Mouse (Mus musculus) liver, postnatal 0 days (tissue): ENCODE measurements around the gene Spsb1. TPM values are rescaled to one million over a fixed set of nuclear protein-coding genes. Genes with fewer than 3 reads are reported as not detected.

Experiments
- ATAC-seq: fragments of 200-750 bp; cut with Nextera tagmentation; 2 replicates; pipeline ENCODE4 v1.8.0; 2017; ENCODE audit warnings: mild to moderate bottlenecking, moderate library complexity
- DNase-seq: peaks from one replicate; pipeline ENCODE4 v3.0.0-alpha.2; 2016
- H3K27ac ChIP-seq: fragments of 300-500 bp; sonication (generic); 2 replicates; pipeline ENCODE4 v1.5.1; 2014; ENCODE audit warnings: antibody characterized with exemption, moderate library complexity, mild to moderate bottlenecking, low read depth
- H3K27me3 ChIP-seq: fragments of 300-500 bp; sonication (generic); 2 replicates; pipeline ENCODE4 v1.6.1; 2014; ENCODE audit warnings: low read length, control low read depth, mixed read lengths; ENCODE audit not compliant: insufficient read depth
- H3K36me3 ChIP-seq: fragments of 300-500 bp; sonication (generic); replicated peaks from 2 replicates; pipeline ENCODE4 v1.6.1; 2014; ENCODE audit warnings: mild to moderate bottlenecking, control low read depth, low read length, moderate library complexity, mixed read lengths; ENCODE audit not compliant: insufficient read depth
- H3K4me1 ChIP-seq: fragments of 300-500 bp; sonication (generic); 2 replicates; pipeline ENCODE4 v1.6.1; 2014; ENCODE audit warnings: antibody characterized with exemption, mild to moderate bottlenecking, control low read depth; ENCODE audit not compliant: insufficient read depth
- H3K4me2 ChIP-seq: fragments of 300-500 bp; sonication (generic); 2 replicates; pipeline ENCODE4 v1.6.1; 2014; ENCODE audit warnings: low read depth, mild to moderate bottlenecking, low read length, moderate library complexity, mixed read lengths
- H3K4me3 ChIP-seq: fragments of 300-500 bp; sonication (generic); 2 replicates; pipeline ENCODE4 v1.5.1; 2014; ENCODE audit warnings: low read depth, low read length
- H3K9ac ChIP-seq: fragments of 300-500 bp; sonication (generic); replicated peaks from 2 replicates; pipeline ENCODE4 v1.6.1; 2014; ENCODE audit warnings: mild to moderate bottlenecking, moderate library complexity
- H3K9me3 ChIP-seq: fragments of 300-500 bp; sonication (generic); 2 replicates; pipeline ENCODE4 v1.6.1; 2016; ENCODE audit warnings: mild to moderate bottlenecking, control low read depth, low read length, mixed read lengths
- CTCF ChIP-seq: sonication (generic); IDR thresholded peaks from 2 replicates; pipeline ENCODE4 v1.5.1; 2016; ENCODE audit warnings: antibody characterized with exemption, low read depth
- EP300 ChIP-seq: IDR thresholded peaks from 2 replicates; pipeline ENCODE4 v1.6.1; 2016; ENCODE audit warnings: antibody characterized with exemption, low read depth, mild to moderate bottlenecking
- WGBS: fragments of 180-500 bp; shearing (Covaris S2); extraction: QIAGEN DNeasy Blood & Tissue Kit; methylation state at CpG from one replicate; pipeline ENCODE4 v1.1.7; 2014; ENCODE audit not compliant: insufficient replicate concordance; 5-methylcytosine and 5-hydroxymethylcytosine counted together
- polyA plus RNA-seq: library from polyadenylated mRNA; unstranded; fragments of >200 nt; fragmentation: Nextera tagmentation; extraction: Ambion mirVana; gene quantifications from 2 replicates; pipeline ENCODE4 v1.2.1, GENCODE M21; 2015

The Spsb1 gene
- polyA plus RNA-seq, 1 experiment from 2014 or later, result 1.7 TPM

- ATAC-seq, result no peak
- no peak for TF ChIP-seq CTCF
- 62% methylated on average over 8 of the region's 8 CpGs for WGBS
Measured at GRCm38 (mm10) chr4:149875986-149876501, 78.8 kb downstream of the Spsb1 start.

GRCm38 (mm10) chr4:149875296-149875695, 79.5 kb downstream of the Spsb1 start:
- Histone ChIP-seq H3K9ac (no peak overlapping the region), H3K9me3 (0 out of 2 replicates have a peak, but pooled peaks cover 2% of the 10 kb centered on the region), H3K27me3 (no peaks in the 10 kb centered on the region), H3K4me3 (no peak overlapping the region), H3K36me3 (no peaks in the 10 kb centered on the region), H3K27ac (no peak overlapping the region), H3K4me1 (peaks cover 2% of the 10 kb centered on the region; the same call in 1 of the 2 replicates), H3K4me2 (no peak overlapping the region)
- DNase-seq (no peak), ATAC-seq (peak; percentile 61)
- 28% methylated on average over 6 of the region's 6 CpGs for WGBS
- no peak for TF ChIP-seq CTCF
- TF ChIP-seq EP300, result no peak

More at GRCm38 (mm10) chr4:149875986-149876501, 78.8 kb downstream of the Spsb1 start:
- H3K9ac ChIP-seq, result no peak overlapping the region
- H3K27ac ChIP-seq, result no peak overlapping the region
- peaks cover 2% of the 10 kb centered on the region; the same call in 1 of the 2 replicates for H3K4me1 ChIP-seq
- no peak for DNase-seq
- H3K4me3 ChIP-seq, result no peak overlapping the region
- H3K9me3 ChIP-seq, result no peaks in the 10 kb centered on the region
- H3K4me2 ChIP-seq, result no peak overlapping the region
- H3K27me3 ChIP-seq, result no peaks in the 10 kb centered on the region
- no peaks in the 10 kb centered on the region for H3K36me3 ChIP-seq

DNA sequence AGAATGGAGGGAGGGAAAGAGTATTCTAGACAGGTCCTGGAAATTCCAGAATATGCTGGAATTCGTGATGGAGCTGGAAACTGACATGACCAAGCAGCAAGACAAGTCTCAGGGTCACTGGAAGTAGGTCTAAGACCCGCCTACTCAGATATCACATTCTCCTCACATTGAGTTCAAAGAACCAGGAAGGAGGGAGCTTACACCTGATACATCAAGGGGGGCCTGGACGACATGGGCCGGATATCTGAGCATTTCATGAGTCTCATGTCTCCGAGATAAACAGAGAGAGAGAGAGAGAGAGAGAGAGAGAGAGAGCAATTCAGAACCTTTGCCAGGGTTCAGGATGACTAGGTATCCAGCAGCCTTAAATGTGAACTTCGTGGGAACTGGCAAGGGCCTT, 82.6 kb downstream of the Spsb1 start:
- peaks cover 2% of the 10 kb centered on the region; the same call in 1 of the 2 replicates for H3K4me1 ChIP-seq
- no peak for TF ChIP-seq CTCF
- no peak for TF ChIP-seq EP300
- ATAC-seq (no peak), DNase-seq (no peak)
- WGBS, result 62% methylated on average over 6 of the region's 6 CpGs
- no peak overlapping the region for H3K4me2 ChIP-seq
- no peaks in the 10 kb centered on the region for H3K27me3 ChIP-seq
- H3K9me3 ChIP-seq, result 0 out of 2 replicates have a peak, but pooled peaks cover 2% of the 10 kb centered on the region
- H3K9ac ChIP-seq, result no peak overlapping the region
- H3K27ac ChIP-seq, result no peak overlapping the region
- H3K4me3 ChIP-seq, result no peak overlapping the region
- no peaks in the 10 kb centered on the region for H3K36me3 ChIP-seq

- no peak for DNase-seq
- H3K4me1 ChIP-seq, result peaks cover 2% of the 10 kb centered on the region; the same call in 1 of the 2 replicates
- H3K9ac ChIP-seq, result no peak overlapping the region
- no peak for ATAC-seq
- H3K36me3 ChIP-seq, result no peaks in the 10 kb centered on the region
- no peak overlapping the region for H3K4me3 ChIP-seq
- WGBS, result 27% methylated on average over 7 of the region's 7 CpGs
- 0 out of 2 replicates have a peak, but pooled peaks cover 2% of the 10 kb centered on the region for H3K9me3 ChIP-seq
- H3K4me2 ChIP-seq, result no peak overlapping the region
- TF ChIP-seq CTCF (no peak), EP300 (no peak)
- no peaks in the 10 kb centered on the region for H3K27me3 ChIP-seq
- H3K27ac ChIP-seq, result no peak overlapping the region
Measured at GRCm38 (mm10) chr4:149871582-149871981, 83.3 kb downstream of the Spsb1 start.

DNA sequence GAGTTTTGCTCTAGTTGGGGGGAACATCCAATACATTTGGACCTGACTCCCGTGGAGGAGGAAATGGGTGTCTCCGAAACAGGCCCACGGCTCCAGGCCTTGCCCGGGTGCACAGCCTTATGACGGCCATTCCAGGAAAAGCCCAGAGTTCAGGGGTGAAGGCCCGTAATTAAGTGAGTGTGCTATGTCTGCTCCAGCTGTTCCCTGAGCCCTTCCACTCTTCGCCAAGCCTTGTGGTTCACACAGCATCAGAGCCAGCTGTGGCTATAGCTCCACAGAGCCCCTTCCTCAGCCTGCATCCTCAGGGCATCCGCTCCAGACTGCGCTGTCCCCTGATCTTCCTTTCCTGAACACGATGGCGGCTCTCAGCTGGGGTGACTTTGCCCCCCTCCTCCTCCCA, 83.8 kb downstream of the Spsb1 start:
- no peaks in the 10 kb centered on the region for H3K36me3 ChIP-seq
- H3K27ac ChIP-seq, result no peak overlapping the region
- no peak overlapping the region for H3K9ac ChIP-seq
- H3K4me1 ChIP-seq, result peaks cover 2% of the 10 kb centered on the region; the same call in 1 of the 2 replicates
- DNase-seq (no peak), ATAC-seq (no peak)
- no peak overlapping the region for H3K4me2 ChIP-seq
- H3K9me3 ChIP-seq, result 0 out of 2 replicates have a peak, but pooled peaks cover 2% of the 10 kb centered on the region
- no peaks in the 10 kb centered on the region for H3K27me3 ChIP-seq
- no peak overlapping the region for H3K4me3 ChIP-seq
- WGBS, result 62% methylated on average over 11 of the region's 11 CpGs
- TF ChIP-seq EP300 (no peak), CTCF (no peak)

- DNase-seq, result no peak
- Histone ChIP-seq H3K27me3 (no peaks in the 10 kb centered on the region), H3K4me2 (no peak overlapping the region), H3K4me3 (no peak overlapping the region), H3K27ac (no peak overlapping the region), H3K4me1 (peaks cover 1% of the 10 kb centered on the region; the same call in 1 of the 2 replicates), H3K36me3 (no peaks in the 10 kb centered on the region), H3K9ac (no peak overlapping the region), H3K9me3 (0 out of 2 replicates have a peak, but pooled peaks cover 2% of the 10 kb centered on the region)
- TF ChIP-seq EP300 (no peak), CTCF (peak; percentile 58)
- ATAC-seq, result no peak
Measured at GRCm38 (mm10) chr4:149870412-149870811, 84.4 kb downstream of the Spsb1 start.

GRCm38 (mm10) chr4:149868725-149869124, 86.1 kb downstream of the Spsb1 start:
- Histone ChIP-seq H3K9ac (no peak overlapping the region), H3K4me3 (no peak overlapping the region), H3K27ac (no peak overlapping the region), H3K9me3 (0 out of 2 replicates have a peak, but pooled peaks cover 2% of the 10 kb centered on the region), H3K27me3 (no peaks in the 10 kb centered on the region), H3K36me3 (no peaks in the 10 kb centered on the region), H3K4me1 (no peaks in the 10 kb centered on the region), H3K4me2 (no peak overlapping the region)
- DNase-seq, result no peak
- no peak for TF ChIP-seq CTCF
- no peak for TF ChIP-seq EP300
- 78% methylated on average over 14 of the region's 14 CpGs for WGBS
- no peak for ATAC-seq
